Mouse (Mus musculus): ENCODE results near the gene St7. TPM values are rescaled to one million over a fixed set of nuclear protein-coding genes. Genes with fewer than 3 reads are reported as not detected.

The St7 gene
- total and polyA plus RNA-seq, 2 experiments from 2014 or later: 35.8 to 71.7 TPM

DNA sequence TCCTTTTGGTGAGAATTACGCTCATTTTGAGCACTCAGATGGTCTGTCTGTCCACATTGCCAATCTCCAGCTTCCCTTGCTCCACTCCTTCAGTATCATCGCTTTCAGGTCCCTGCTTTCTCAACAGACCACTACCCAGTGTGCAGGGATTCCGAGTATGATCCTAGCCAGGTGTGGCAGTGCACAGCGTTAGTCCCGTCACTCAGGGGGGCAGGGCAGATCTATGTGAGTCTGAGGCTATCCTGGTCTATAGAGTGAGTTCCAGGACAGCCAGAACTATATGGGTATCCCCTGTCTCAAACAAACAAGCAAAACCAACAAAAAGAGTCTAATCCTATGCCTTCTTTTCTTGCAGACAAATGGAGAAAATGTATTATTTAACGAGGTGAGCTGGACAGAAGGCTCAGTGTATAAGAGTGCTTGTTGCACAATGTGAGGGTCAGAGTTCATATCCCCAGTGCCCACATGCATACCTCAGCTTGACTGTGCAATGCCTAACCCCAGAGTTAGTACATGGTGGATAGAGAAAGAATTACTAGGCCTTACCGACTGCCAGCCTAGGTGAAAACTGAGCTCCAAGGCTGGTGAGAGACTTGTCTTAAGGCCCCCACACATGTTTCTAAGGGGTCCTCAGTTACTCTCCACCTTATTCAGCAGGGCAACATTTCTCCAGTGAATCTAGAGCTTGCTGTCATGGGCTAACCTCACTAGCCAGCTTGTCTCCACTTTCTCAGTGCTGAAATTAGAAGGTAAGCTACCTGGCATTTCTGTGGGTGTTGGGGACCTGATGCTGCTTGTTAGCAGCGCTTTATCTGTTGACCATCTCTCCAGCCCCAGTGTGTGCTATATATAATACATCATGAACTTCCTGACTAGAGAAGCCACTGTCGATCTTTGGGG lies 35.4 kb downstream of the St7 start:
- TF ChIP-seq CTCF (IDR thresholded peaks at IDR 0.05; ENCODE audit: low read depth): no peak

GRCm38 (mm10) chr6:17730122-17730521 lies 37.4 kb downstream of the St7 start:
- H3K4me1 ChIP-seq (ENCODE audit: insufficient read depth, low read length): no peaks in the 10 kb centered on the region
- 80% methylated on average over 6 of the region's 6 CpGs for WGBS
- no peaks in the 10 kb centered on the region for H3K27me3 ChIP-seq (ENCODE audit: insufficient read depth, low read length)
- H3K27ac ChIP-seq: no peak overlapping the region
- ATAC-seq (no peak), DNase-seq (ENCODE audit: low spot score) (no peak)
- no peak for TF ChIP-seq CTCF (IDR thresholded peaks at IDR 0.05; ENCODE audit: low read depth)
- no peak overlapping the region for H3K4me2 ChIP-seq (ENCODE audit: low read depth, low read length)
- no peak overlapping the region for H3K9ac ChIP-seq (replicated peaks; ENCODE audit: low read length)
- no peaks in the 10 kb centered on the region for H3K9me3 ChIP-seq (ENCODE audit: low read length)
- H3K4me3 ChIP-seq (ENCODE audit: low read length): no peak overlapping the region
- H3K36me3 ChIP-seq (ENCODE audit: insufficient read depth, low read length): no peaks in the 10 kb centered on the region

More for the DNA sequence above, 35.4 kb downstream of the St7 start:
- Histone ChIP-seq H3K27ac (no peak overlapping the region), H3K9ac (replicated peaks; ENCODE audit: low read length) (no peak overlapping the region), H3K4me2 (ENCODE audit: low read depth, low read length) (no peak overlapping the region), H3K4me3 (ENCODE audit: low read length) (no peak overlapping the region), H3K36me3 (ENCODE audit: insufficient read depth, low read length) (no peaks in the 10 kb centered on the region), H3K9me3 (ENCODE audit: low read length) (no peaks in the 10 kb centered on the region), H3K4me1 (ENCODE audit: insufficient read depth, low read length) (no peaks in the 10 kb centered on the region), H3K27me3 (ENCODE audit: insufficient read depth, low read length) (no peaks in the 10 kb centered on the region)
- DNase-seq (ENCODE audit: low spot score) (no peak), ATAC-seq (no peak)
- WGBS: 90% methylated on average over 9 of the region's 9 CpGs

- no peak for ATAC-seq
- H3K27ac ChIP-seq: no peak overlapping the region
- TF ChIP-seq CTCF (IDR thresholded peaks at IDR 0.05; ENCODE audit: low read depth): no peak
- H3K4me2 ChIP-seq (ENCODE audit: low read depth, low read length): no peak overlapping the region
- no peaks in the 10 kb centered on the region for H3K9me3 ChIP-seq (ENCODE audit: low read length)
- no peak for DNase-seq (ENCODE audit: low spot score)
- H3K4me3 ChIP-seq (ENCODE audit: low read length): no peak overlapping the region
- no peak overlapping the region for H3K9ac ChIP-seq (replicated peaks; ENCODE audit: low read length)
- no peaks in the 10 kb centered on the region for H3K27me3 ChIP-seq (ENCODE audit: insufficient read depth, low read length)
- WGBS: 79% methylated on average over 5 of the region's 5 CpGs
- no peaks in the 10 kb centered on the region for H3K36me3 ChIP-seq (ENCODE audit: insufficient read depth, low read length)
- H3K4me1 ChIP-seq (ENCODE audit: insufficient read depth, low read length): no peaks in the 10 kb centered on the region
Observed at GRCm38 (mm10) chr6:17731694-17732093, 39.0 kb downstream of the St7 start.

DNA sequence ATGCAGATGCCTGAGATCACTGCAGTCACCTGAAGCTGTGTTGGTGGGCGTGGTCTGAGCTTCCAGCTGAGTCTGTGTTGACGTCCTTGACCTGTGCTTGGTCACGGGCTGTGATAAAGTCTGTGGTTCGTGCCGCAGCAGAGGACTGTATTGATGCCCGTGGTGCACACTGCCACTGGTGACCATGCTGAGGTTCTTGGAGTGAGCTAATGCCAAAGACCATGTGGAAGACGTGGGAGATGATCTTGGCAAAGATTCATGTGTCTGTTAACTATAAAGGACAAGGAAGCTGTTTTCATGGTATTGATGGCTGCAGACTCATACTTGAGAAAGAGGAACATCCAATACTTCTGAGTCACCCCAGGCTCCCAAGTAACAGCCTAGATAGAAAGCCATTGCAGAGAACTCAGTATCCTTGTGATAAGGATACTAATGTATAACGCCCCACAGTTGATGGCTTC lies 41.2 kb downstream of the St7 start:
- H3K4me2 ChIP-seq (ENCODE audit: low read depth, low read length): no peak overlapping the region
- H3K9me3 ChIP-seq (ENCODE audit: low read length): no peaks in the 10 kb centered on the region
- H3K4me1 ChIP-seq (ENCODE audit: insufficient read depth, low read length): no peaks in the 10 kb centered on the region
- H3K4me3 ChIP-seq (ENCODE audit: low read length): no peak overlapping the region
- WGBS: 82% methylated on average over 8 of the region's 8 CpGs
- H3K36me3 ChIP-seq (ENCODE audit: insufficient read depth, low read length): no peaks in the 10 kb centered on the region
- no peaks in the 10 kb centered on the region for H3K27me3 ChIP-seq (ENCODE audit: insufficient read depth, low read length)
- DNase-seq (ENCODE audit: low spot score) (no peak), ATAC-seq (no peak)
- H3K27ac ChIP-seq: no peak overlapping the region
- no peak for TF ChIP-seq CTCF (IDR thresholded peaks at IDR 0.05; ENCODE audit: low read depth)
- H3K9ac ChIP-seq (replicated peaks; ENCODE audit: low read length): no peak overlapping the region

GRCm38 (mm10) chr6:17737262-17737948 lies 44.7 kb downstream of the St7 start:
- H3K36me3 ChIP-seq (ENCODE audit: insufficient read depth, low read length): no peaks in the 10 kb centered on the region
- H3K4me2 ChIP-seq (ENCODE audit: low read depth, low read length): no peak overlapping the region
- ATAC-seq (no peak), DNase-seq (ENCODE audit: low spot score) (no peak)
- H3K4me3 ChIP-seq (ENCODE audit: low read length): no peak overlapping the region
- no peaks in the 10 kb centered on the region for H3K27me3 ChIP-seq (ENCODE audit: insufficient read depth, low read length)
- H3K9ac ChIP-seq (replicated peaks; ENCODE audit: low read length): no peak overlapping the region
- no peak for TF ChIP-seq CTCF (IDR thresholded peaks at IDR 0.05; ENCODE audit: low read depth)
- WGBS: 97% methylated on average over 8 of the region's 8 CpGs
- no peaks in the 10 kb centered on the region for H3K9me3 ChIP-seq (ENCODE audit: low read length)
- no peak overlapping the region for H3K27ac ChIP-seq
- no peaks in the 10 kb centered on the region for H3K4me1 ChIP-seq (ENCODE audit: insufficient read depth, low read length)

DNA sequence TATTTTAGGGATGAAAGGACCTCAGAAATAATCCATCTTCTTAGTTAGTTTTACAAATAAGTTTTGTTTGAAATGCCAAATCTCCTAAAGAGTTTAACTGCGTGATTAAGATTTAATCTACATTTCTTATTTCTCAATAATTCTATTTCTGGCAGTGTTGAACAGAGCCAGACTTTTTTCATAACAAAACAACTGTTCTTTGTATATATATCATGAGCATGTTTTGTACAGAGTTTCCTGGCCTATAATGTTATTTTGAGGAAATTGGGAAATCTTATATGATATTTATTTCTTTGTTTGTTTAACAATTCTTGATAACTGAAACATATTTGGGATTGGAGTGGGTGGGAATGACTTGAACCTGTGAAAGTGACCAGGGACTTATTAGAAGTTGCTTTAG lies 47.4 kb downstream of the St7 start:
- ATAC-seq (no peak), DNase-seq (ENCODE audit: low spot score) (no peak)
- Histone ChIP-seq H3K4me1 (ENCODE audit: insufficient read depth, low read length) (no peaks in the 10 kb centered on the region), H3K9me3 (ENCODE audit: low read length) (no peaks in the 10 kb centered on the region), H3K4me2 (ENCODE audit: low read depth, low read length) (no peak overlapping the region), H3K4me3 (ENCODE audit: low read length) (no peak overlapping the region), H3K27me3 (ENCODE audit: insufficient read depth, low read length) (no peaks in the 10 kb centered on the region), H3K36me3 (ENCODE audit: insufficient read depth, low read length) (no peaks in the 10 kb centered on the region), H3K9ac (replicated peaks; ENCODE audit: low read length) (no peak overlapping the region), H3K27ac (no peak overlapping the region)
- 86% methylated on average over 1 of the region's 1 CpGs for WGBS
- no peak for TF ChIP-seq CTCF (IDR thresholded peaks at IDR 0.05; ENCODE audit: low read depth)
